Mouse (Mus musculus) cerebellum, adult 9-11 months (tissue): ENCODE measurements at regions not wholly inside any gene's neighbourhood (a gene's known extent, or its start where the extent isn't known, plus 50 kb on each side); places are given as distances from the start of the nearest gene placed in this dataset.

Source experiments
- DNase-seq: peaks from one replicate; pipeline ENCODE4 v3.0.0; 2022

- DNase-seq: no peak
Observed at GRCm38 (mm10) chr17:77819698-77820097, 380.4 kb upstream of the Crim1 start.

- DNase-seq: no peak
Observed at GRCm38 (mm10) chr17:77843949-77844348, 356.1 kb upstream of the Crim1 start.

GRCm38 (mm10) chr17:77874497-77874896 is 325.6 kb upstream of the Crim1 start:
- no peak for DNase-seq

GRCm38 (mm10) chr17:77877016-77877415 is 323.0 kb upstream of the Crim1 start:
- DNase-seq: no peak

- no peak for DNase-seq
Observed at GRCm38 (mm10) chr17:77885150-77885549, 314.9 kb upstream of the Crim1 start.

GRCm38 (mm10) chr17:77889147-77889546 is 310.9 kb upstream of the Crim1 start:
- peak; percentile 1 for DNase-seq

- DNase-seq: no peak
Observed at GRCm38 (mm10) chr17:77904412-77904811, 295.6 kb upstream of the Crim1 start.

GRCm38 (mm10) chr17:77913962-77914450 is 286.0 kb upstream of the Crim1 start:
- DNase-seq: no peak

GRCm38 (mm10) chr17:77930253-77930652 is 269.8 kb upstream of the Crim1 start:
- no peak for DNase-seq

- no peak for DNase-seq
Observed at GRCm38 (mm10) chr17:77930967-77931591, 269.0 kb upstream of the Crim1 start.

GRCm38 (mm10) chr17:77933192-77933591 is 266.9 kb upstream of the Crim1 start:
- no peak for DNase-seq

- DNase-seq: no peak
Observed at GRCm38 (mm10) chr17:77958048-77958447, 242.0 kb upstream of the Crim1 start.

GRCm38 (mm10) chr17:77961296-77961695 is 238.8 kb upstream of the Crim1 start:
- no peak for DNase-seq

GRCm38 (mm10) chr17:77963358-77963757 is 236.7 kb upstream of the Crim1 start:
- no peak for DNase-seq

- no peak for DNase-seq
Observed at GRCm38 (mm10) chr17:77968510-77968909, 231.5 kb upstream of the Crim1 start.

GRCm38 (mm10) chr17:77969187-77969586 is 230.9 kb upstream of the Crim1 start:
- DNase-seq: no peak
